Mouse (Mus musculus) liver, embryonic 13.5 days (tissue): ENCODE measurements around the gene Baz1b. TPM values are rescaled to one million over a fixed set of nuclear protein-coding genes. Genes with fewer than 3 reads are reported as not detected.

Source experiments
- ATAC-seq: fragments of 200-750 bp; cut with Nextera tagmentation; 2 replicates; pipeline ENCODE4 v1.8.0; 2017; ENCODE audit warnings: low read depth, mild to moderate bottlenecking, moderate number of reproducible peaks, moderate library complexity
- DNase-seq: peaks from one replicate; pipeline ENCODE4 v3.0.0; 2022
- H3K27ac ChIP-seq: fragments of 300-500 bp; sonication (generic); 2 replicates; pipeline ENCODE4 v1.5.1; 2015; ENCODE audit warnings: moderate library complexity, mild to moderate bottlenecking, inconsistent platforms
- H3K27me3 ChIP-seq: fragments of 300-500 bp; sonication (generic); 2 replicates; pipeline ENCODE4 v1.6.1; 2015; ENCODE audit warnings: mild to moderate bottlenecking, inconsistent platforms
- H3K36me3 ChIP-seq: fragments of 300-500 bp; sonication (generic); 2 replicates; pipeline ENCODE4 v1.6.1; 2015; ENCODE audit warnings: mild to moderate bottlenecking, inconsistent platforms
- H3K4me1 ChIP-seq: fragments of 300-500 bp; sonication (generic); replicated peaks from 2 replicates; pipeline ENCODE4 v1.6.1; 2015; ENCODE audit warnings: inconsistent platforms
- H3K4me2 ChIP-seq: fragments of 300-500 bp; sonication (generic); 2 replicates; pipeline ENCODE4 v1.6.1; 2015; ENCODE audit warnings: inconsistent platforms, mild to moderate bottlenecking, moderate library complexity
- H3K4me3 ChIP-seq: fragments of 300-500 bp; sonication (generic); replicated peaks from 2 replicates; pipeline ENCODE4 v1.5.1; 2015; ENCODE audit warnings: mild to moderate bottlenecking, inconsistent platforms
- H3K9ac ChIP-seq: fragments of 300-500 bp; sonication (generic); 2 replicates; pipeline ENCODE4 v1.6.1; 2015; ENCODE audit warnings: mild to moderate bottlenecking, inconsistent platforms
- H3K9me3 ChIP-seq: fragments of 300-500 bp; sonication (generic); replicated peaks from 2 replicates; pipeline ENCODE4 v1.6.1; 2016; ENCODE audit warnings: inconsistent platforms
- WGBS: fragments of 180-500 bp; shearing (Covaris S2); methylation state at CpG from one replicate; pipeline ENCODE4 v1.1.7; 2015; ENCODE audit not compliant: insufficient replicate concordance; 5-methylcytosine and 5-hydroxymethylcytosine counted together
- polyA plus RNA-seq: library from polyadenylated mRNA; unstranded; fragments of >200 nt; fragmentation: Nextera tagmentation; extraction: Ambion mirVana; gene quantifications from 2 replicates; pipeline ENCODE4 v1.2.1, GENCODE M21; 2015

Gene Baz1b
- polyA plus RNA-seq, 1 experiment from 2014 or later, result 21.4 TPM

DNA sequence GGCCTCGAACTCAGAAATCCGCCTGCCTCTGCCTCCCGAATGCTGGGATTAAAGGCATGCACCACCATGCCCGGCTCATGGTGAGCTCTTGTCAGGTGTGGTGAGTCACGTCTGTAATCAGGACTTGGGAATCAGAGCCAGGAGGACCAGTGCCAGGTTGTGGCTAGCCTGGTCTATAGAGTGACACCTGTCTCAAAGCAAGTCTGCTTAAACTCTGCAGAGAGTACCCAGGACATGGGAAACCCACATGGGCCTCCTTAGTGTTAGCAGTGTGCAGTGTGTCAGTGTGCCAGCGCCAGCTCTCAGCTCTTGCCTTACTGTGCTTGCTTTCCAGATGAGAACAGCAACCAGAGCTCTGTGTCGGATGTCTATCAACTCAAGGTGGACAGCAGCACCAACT lies 7.4 kb upstream of the Baz1b start:
- H3K4me1 ChIP-seq, result peaks cover 11% of the 10 kb centered on the region
- no peak for DNase-seq
- H3K9ac ChIP-seq, result no peak overlapping the region
- H3K27me3 ChIP-seq, result no peaks in the 10 kb centered on the region
- no peak overlapping the region for H3K27ac ChIP-seq
- H3K36me3 ChIP-seq, result peaks cover 76% of the 10 kb centered on the region
- no peak overlapping the region for H3K4me2 ChIP-seq
- no peak for ATAC-seq
- no peaks in the 10 kb centered on the region for H3K9me3 ChIP-seq
- no peak overlapping the region for H3K4me3 ChIP-seq
- WGBS, result 83% methylated on average over 7 of the region's 7 CpGs

DNA sequence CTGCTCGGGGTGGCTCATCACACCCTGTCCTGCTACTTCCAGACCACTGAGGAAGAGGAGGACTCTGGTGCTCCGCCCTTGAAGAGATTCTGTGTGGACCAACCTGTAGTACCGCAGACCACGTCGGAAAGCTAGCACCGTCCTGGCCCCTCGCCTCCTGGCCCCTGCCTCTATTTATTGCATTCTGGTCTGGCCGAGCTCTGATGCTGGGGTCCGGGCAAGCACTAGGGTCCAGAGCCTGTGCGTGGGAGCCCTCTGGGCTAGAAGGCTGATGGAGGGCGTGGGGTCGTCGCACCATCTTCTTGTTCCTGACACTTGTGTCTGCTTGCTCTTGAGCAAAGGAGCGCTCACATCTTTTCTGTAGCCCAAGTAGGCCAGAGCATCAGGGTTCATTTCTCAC lies 6.3 kb upstream of the Baz1b start:
- ATAC-seq, result no peak
- WGBS, result 90% methylated on average over 14 of the region's 14 CpGs
- peaks cover 66% of the 10 kb centered on the region for H3K36me3 ChIP-seq

DNA sequence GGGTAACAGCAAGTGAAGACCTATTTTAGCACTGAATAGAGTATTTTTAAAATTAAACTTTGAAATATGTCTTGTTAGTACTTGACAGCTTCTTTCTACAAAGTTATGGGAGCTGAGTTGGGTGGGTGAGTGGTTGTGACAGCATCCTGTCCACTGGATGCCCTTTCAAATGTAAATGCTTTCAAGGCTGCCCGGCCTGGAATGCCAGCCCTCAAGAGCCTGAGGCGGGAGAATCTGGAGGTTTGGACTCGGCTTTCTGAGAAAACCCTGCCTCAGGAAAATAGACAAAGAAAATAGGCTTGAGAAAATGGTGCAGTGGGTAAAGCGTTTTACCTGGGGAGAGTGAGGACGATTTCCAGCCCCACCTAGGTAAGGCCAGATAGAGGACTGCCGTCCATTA lies 5.3 kb upstream of the Baz1b start:
- H3K27ac ChIP-seq, result no peak overlapping the region
- H3K9me3 ChIP-seq, result no peaks in the 10 kb centered on the region
- no peak overlapping the region for H3K4me3 ChIP-seq
- no peak for ATAC-seq
- H3K4me2 ChIP-seq, result no peak overlapping the region
- 77% methylated on average over 6 of the region's 6 CpGs for WGBS
- no peaks in the 10 kb centered on the region for H3K27me3 ChIP-seq
- H3K9ac ChIP-seq, result no peak overlapping the region
- H3K36me3 ChIP-seq, result peaks cover 61% of the 10 kb centered on the region
- H3K4me1 ChIP-seq, result peaks cover 27% of the 10 kb centered on the region
- no peak for DNase-seq

More for the DNA sequence above, 6.3 kb upstream of the Baz1b start:
- Histone ChIP-seq H3K27ac (no peak overlapping the region), H3K4me1 (peaks cover 20% of the 10 kb centered on the region), H3K9ac (no peak overlapping the region), H3K4me2 (no peak overlapping the region), H3K9me3 (no peaks in the 10 kb centered on the region), H3K4me3 (no peak overlapping the region), H3K27me3 (no peaks in the 10 kb centered on the region)
- DNase-seq, result no peak

DNA sequence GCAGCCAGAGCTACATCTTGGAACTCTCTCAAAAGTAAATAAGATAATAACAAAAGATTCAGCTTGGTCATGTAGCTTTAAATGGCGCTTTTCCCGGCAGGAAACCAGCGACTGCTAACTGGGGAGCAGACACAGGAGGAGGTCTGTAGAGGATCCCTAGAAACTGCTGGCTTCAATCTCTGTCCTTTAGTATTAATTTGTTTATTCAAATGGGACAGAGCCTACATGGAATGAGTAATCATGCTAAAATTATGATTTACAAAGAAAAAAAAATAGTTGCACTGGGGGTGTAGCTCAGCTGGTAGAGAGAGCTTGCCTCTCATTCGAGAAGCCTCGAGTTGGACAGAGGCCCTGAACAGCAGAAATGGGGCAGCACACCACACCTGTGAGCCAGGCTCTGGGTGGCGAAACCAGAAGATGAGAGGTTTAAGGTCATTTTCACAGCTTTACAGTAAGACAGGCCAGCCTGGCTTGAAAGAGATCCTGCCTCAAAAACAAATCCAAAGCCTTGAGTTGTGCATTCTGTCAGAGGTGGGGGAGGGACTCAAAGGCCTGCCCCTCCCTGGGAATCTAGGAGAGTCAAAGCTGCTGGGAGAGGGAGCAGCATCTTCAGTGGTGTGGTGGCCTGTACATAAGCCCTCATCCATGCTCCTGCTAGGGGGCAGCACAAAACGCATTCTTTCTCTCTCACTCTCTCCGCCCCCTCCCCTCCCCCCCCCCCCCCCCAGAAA lies 3.8 kb upstream of the Baz1b start:
- H3K4me1 ChIP-seq, result peaks cover 25% of the 10 kb centered on the region
- ATAC-seq, result no peak
- no peaks in the 10 kb centered on the region for H3K9me3 ChIP-seq
- H3K27me3 ChIP-seq, result no peaks in the 10 kb centered on the region
- H3K36me3 ChIP-seq, result peaks cover 46% of the 10 kb centered on the region
- H3K9ac ChIP-seq, result no peak overlapping the region
- H3K4me2 ChIP-seq, result no peak overlapping the region
- DNase-seq, result no peak
- peak overlapping the region; percentile 57 for H3K27ac ChIP-seq
- H3K4me3 ChIP-seq, result no peak overlapping the region
- WGBS, result 65% methylated on average over 8 of the region's 8 CpGs

DNA sequence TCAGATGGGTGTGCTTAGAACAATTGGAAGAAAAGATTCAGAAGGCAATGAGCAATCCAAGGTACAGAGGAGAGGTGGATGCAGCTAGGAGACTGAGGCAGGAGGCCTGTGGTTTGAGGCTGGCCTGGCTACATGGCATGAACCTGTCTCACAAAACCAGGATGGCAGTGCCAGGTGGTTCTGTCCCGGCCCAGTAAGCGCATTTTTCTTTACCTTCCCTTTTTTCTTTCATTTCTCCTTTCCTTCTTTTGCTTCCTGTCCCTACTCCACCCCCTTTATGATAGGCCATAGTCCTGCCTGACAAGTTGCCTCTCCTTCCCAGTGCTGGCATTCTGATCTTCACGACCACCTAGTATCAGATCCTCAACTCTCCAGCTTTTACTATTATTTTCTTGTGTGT lies 2.0 kb upstream of the Baz1b start:
- ATAC-seq (no peak), DNase-seq (no peak)
- WGBS, result 83% methylated on average over 3 of the region's 3 CpGs
- Histone ChIP-seq H3K4me3 (no peak overlapping the region), H3K9me3 (no peaks in the 10 kb centered on the region), H3K4me2 (no peak overlapping the region), H3K27ac (peak overlapping the region; percentile 63), H3K4me1 (peaks cover 42% of the 10 kb centered on the region), H3K36me3 (peaks cover 42% of the 10 kb centered on the region), H3K27me3 (no peaks in the 10 kb centered on the region), H3K9ac (no peak overlapping the region)

DNA sequence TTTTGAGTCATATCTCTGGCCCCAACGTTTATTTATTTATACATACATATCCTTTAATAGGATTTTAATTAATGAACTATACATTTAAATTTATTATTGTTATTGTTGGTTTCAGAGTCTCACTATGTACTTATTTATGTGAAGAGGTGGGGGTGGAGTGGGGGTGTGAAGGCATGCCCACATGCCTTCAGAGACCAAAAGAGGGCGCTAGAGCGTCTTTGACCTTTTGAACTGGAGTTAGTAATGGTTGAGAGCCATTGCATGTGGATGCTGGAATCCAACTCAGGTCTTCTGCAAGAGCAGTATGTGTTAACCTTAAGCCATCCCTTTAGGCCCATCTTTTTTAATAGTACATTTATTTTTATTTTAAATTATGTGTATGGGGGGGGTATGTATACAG lies 1.5 kb upstream of the Baz1b start:
- H3K4me2 ChIP-seq, result peak overlapping the region; percentile 83
- WGBS, result 18% methylated on average over 3 of the region's 3 CpGs
- no peaks in the 10 kb centered on the region for H3K9me3 ChIP-seq
- DNase-seq (peak; percentile 41), ATAC-seq (no peak)
- no peaks in the 10 kb centered on the region for H3K27me3 ChIP-seq
- H3K36me3 ChIP-seq, result peaks cover 41% of the 10 kb centered on the region
- H3K27ac ChIP-seq, result peak overlapping the region; percentile 96; the same call in 1 of the 2 replicates
- H3K4me1 ChIP-seq, result peaks cover 48% of the 10 kb centered on the region
- H3K4me3 ChIP-seq, result peak overlapping the region; percentile 99; the same call in 1 of the 2 replicates
- no peak overlapping the region; the same call in 1 of the 2 replicates for H3K9ac ChIP-seq

DNA sequence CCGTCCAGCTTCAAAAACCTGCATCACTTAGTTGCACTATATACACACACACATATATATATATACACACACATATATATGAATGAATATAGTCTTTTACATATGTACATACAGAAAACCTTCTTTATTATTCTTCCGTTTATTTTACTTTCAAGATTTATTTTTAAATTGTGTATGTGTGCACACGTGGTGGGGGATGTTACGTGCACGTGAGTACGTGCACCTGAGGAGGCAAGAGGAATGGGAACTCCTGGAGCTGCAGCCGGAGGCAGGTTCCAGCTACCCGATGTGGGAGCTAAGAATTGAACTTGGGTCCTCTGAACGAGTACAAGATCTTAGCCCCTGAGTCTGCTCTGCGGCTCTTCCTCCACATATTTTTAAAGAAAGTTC lies 838 bp upstream of the Baz1b start:
- Histone ChIP-seq H3K4me1 (peaks cover 52% of the 10 kb centered on the region), H3K4me3 (peak overlapping the region; percentile 99), H3K27ac (peak overlapping the region; percentile 96), H3K4me2 (peak overlapping the region; percentile 83), H3K9me3 (no peaks in the 10 kb centered on the region), H3K9ac (peak overlapping the region; percentile 98), H3K27me3 (no peaks in the 10 kb centered on the region), H3K36me3 (peaks cover 37% of the 10 kb centered on the region)
- DNase-seq, result no peak
- no peak for ATAC-seq
- WGBS, result 18% methylated on average over 10 of the region's 10 CpGs

DNA sequence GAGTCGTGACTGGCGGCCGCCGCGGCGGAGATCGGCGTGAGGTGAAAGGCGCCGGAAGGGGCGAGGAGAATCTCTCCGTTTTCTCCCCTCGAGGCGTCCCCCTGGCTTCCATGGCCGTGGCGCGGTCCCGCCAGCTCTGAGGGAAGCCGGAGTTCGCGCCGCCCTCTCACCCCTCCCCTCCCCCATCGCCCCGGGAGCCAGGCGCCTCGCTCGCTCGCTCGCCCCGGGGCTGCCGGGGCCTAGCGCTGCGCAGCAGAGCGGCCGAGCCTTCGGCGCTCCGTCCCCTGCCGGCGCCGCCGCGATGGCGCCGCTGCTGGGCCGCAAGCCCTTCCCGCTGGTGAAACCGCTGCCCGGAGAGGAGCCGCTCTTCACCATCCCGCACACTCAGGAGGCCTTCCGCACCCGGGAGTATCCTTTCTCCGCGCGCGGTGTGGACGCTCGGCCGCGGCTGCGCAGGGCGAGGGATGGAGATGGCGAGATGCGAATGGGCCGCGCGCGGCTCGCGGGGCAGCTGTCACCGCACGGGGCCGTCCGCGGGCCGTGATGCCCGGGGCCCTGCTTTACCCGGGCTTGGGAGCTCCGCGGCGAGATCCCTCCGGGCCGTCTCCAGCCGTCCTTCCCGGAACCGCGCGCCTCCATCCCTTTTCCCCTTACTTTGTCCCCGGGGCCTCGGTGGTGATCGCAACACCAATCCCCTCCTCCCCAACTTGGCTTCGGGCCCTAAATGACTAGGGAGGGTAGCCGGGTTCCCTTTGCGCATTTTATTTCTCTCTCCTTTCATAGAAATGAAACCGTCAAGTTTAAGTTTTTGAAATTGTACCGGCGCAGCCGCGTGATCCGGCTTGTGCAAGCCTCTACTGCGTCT lies 517 bp downstream of the Baz1b start:
- Histone ChIP-seq H3K36me3 (peaks cover 36% of the 10 kb centered on the region), H3K4me3 (peak overlapping the region; percentile 99), H3K9me3 (no peaks in the 10 kb centered on the region), H3K27me3 (no peaks in the 10 kb centered on the region), H3K27ac (peak overlapping the region; percentile 96), H3K4me1 (peaks cover 59% of the 10 kb centered on the region), H3K9ac (peak overlapping the region; percentile 98), H3K4me2 (peak overlapping the region; percentile 83)
- WGBS, result under 1% methylated on average over 90 of the region's 102 CpGs
- ATAC-seq (peak; percentile 73), DNase-seq (no peak)

DNA sequence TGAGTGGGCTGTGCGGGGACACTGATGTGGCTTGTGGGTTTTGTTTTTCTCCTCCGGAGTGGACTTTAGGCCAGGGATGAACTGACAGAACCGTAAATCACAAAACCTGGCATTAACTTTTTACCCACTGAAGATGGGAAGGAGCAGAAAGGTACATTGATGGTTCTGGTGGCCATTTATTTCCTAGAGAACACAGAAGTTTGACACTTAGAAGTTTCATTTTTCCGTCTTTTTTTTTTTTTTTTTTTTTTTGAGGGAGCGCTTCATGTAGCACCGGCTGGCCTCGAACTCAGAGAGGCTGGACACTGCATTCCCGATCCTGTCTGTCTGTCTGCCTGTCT lies 1.1 kb downstream of the Baz1b start:
- H3K4me2 ChIP-seq, result peak overlapping the region; percentile 83
- peaks cover 38% of the 10 kb centered on the region for H3K36me3 ChIP-seq
- WGBS, result under 1% methylated on average over 8 of the region's 8 CpGs
- H3K27ac ChIP-seq, result peak overlapping the region; percentile 96
- H3K4me3 ChIP-seq, result peak overlapping the region; percentile 99
- H3K9me3 ChIP-seq, result no peaks in the 10 kb centered on the region
- H3K27me3 ChIP-seq, result no peaks in the 10 kb centered on the region
- DNase-seq (no peak), ATAC-seq (no peak)
- peak overlapping the region; percentile 98 for H3K9ac ChIP-seq
- H3K4me1 ChIP-seq, result peaks cover 60% of the 10 kb centered on the region

DNA sequence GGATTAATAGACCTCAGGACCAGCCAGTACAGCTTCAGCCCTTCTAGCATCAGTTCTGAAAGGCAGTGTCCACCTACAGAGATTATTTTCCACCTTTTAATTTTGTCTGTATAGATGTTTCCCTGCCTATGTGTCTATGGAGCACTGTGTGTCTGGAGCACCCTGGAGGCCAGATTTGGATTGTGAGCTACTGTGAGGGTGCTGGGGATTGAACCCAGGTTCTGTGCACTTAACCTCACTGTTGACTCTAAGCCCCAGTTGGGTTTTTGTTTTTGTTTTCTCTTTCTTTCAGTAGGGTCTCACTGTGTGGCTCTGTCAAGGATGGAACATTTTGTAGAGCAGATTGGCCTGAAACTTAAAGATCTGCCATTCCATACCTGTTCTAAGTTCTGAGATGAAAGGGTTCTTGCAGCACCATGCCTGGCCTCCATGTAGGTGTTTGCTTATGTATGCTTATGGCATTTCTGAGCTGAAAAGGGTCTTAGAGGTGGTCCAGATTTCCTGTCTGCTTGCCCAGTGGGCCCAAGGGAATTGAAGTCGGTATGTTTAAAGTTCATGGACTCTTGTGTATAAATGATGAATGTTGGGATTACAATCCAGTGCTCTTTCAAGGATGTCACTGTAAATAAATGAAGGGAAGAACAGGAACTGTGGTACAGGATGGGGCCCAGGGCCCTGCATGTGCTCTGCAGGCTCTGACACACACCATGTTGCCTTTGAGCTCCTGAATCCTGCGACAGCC lies 2.4 kb downstream of the Baz1b start:
- peak overlapping the region; percentile 99 for H3K4me3 ChIP-seq
- no peaks in the 10 kb centered on the region for H3K27me3 ChIP-seq
- peaks cover 51% of the 10 kb centered on the region for H3K36me3 ChIP-seq
- peak overlapping the region; percentile 98 for H3K9ac ChIP-seq
- ATAC-seq (no peak), DNase-seq (no peak)
- H3K4me2 ChIP-seq, result peak overlapping the region; percentile 83
- peaks cover 66% of the 10 kb centered on the region for H3K4me1 ChIP-seq
- WGBS, result 55% methylated on average over 2 of the region's 2 CpGs
- H3K27ac ChIP-seq, result peak overlapping the region; percentile 96
- no peaks in the 10 kb centered on the region for H3K9me3 ChIP-seq

DNA sequence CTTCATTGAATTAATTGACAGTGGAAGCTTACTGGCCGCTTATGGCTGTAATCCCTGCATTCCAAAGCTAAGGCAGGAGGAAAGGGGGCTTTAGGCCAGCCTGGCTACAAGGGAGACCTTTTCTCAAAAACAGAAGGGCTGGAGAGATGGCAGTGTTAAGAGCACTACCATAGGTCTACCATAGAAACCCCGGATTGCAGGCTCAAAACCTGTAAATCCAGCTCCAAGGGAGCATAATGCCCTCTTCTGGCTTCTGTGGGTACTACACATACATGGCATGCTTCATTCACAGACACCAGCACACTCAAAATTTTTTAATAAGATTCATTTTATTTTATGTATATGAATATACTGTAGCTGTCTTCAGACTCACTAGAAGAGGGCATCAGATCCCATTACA lies 4.6 kb downstream of the Baz1b start:
- Histone ChIP-seq H3K9ac (no peak overlapping the region), H3K36me3 (peaks cover 71% of the 10 kb centered on the region), H3K9me3 (no peaks in the 10 kb centered on the region), H3K4me2 (no peak overlapping the region), H3K27ac (no peak overlapping the region), H3K4me1 (peaks cover 59% of the 10 kb centered on the region), H3K4me3 (no peak overlapping the region), H3K27me3 (no peaks in the 10 kb centered on the region)
- DNase-seq (peak; percentile 54), ATAC-seq (no peak)
- WGBS, result 38% methylated on average over 2 of the region's 2 CpGs
